Mouse (Mus musculus): Measurements from ENCODE around the gene Tigar. TPM values are rescaled to one million over a fixed set of nuclear protein-coding genes. Genes with fewer than 3 reads are reported as not detected.

Gene Tigar
- polyA plus RNA-seq, 1 experiment from 2014 or later: 4.4 TPM

GRCm38 (mm10) chr6:127131946-127132345, 22.6 kb upstream of the Tigar start:
- H3K4me3 ChIP-seq (ENCODE audit: low read depth, low read length): no peak overlapping the region
- no peaks in the 10 kb centered on the region for H3K4me1 ChIP-seq (ENCODE audit: control insufficient read depth, insufficient read depth, low read length)
- ATAC-seq (replicated peaks; ENCODE audit: insufficient number of reproducible peaks, low FRiP score, low TSS enrichment, low read depth) (no peak), DNase-seq (ENCODE audit: low spot score) (no peak)
- H3K27ac ChIP-seq (replicated peaks; ENCODE audit: low read depth, low read length): no peak overlapping the region
- peaks cover 10% of the 10 kb centered on the region for H3K36me3 ChIP-seq (replicated peaks; ENCODE audit: control insufficient read depth, insufficient read depth, low read depth, low read length)
- no peak overlapping the region for H3K9ac ChIP-seq (replicated peaks; ENCODE audit: low read length)
- WGBS: 78% methylated on average over 3 of the region's 3 CpGs
- no peaks in the 10 kb centered on the region for H3K27me3 ChIP-seq (ENCODE audit: control insufficient read depth, insufficient read depth, low read length)
- H3K9me3 ChIP-seq (replicated peaks; ENCODE audit: control insufficient read depth, low read length): no peaks in the 10 kb centered on the region
- no peak overlapping the region for H3K4me2 ChIP-seq (ENCODE audit: low read depth, low read length)

DNA sequence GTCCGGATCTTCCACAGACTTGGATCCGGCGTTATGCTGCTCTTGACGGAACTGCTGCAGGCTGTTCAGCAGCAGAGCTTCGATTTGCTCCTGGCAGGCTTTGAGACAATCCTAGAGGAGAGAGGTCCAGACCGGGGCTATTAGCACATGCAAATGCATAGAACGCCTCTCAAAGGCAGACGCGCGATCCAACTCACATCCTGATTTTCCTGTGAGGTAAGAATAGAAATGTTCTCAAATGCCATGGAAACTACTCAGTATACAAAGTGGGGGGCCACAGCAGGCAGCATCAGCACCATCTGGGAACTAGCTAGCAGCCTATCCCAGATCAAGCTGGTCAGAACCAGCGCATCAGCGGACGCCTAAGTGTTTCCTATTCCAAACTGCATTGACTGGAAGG, 21.0 kb upstream of the Tigar start:
- ATAC-seq (replicated peaks; ENCODE audit: insufficient number of reproducible peaks, low FRiP score, low TSS enrichment, low read depth): no peak
- 73% methylated on average over 13 of the region's 13 CpGs for WGBS
- H3K9ac ChIP-seq (replicated peaks; ENCODE audit: low read length): no peak overlapping the region
- H3K27me3 ChIP-seq (ENCODE audit: control insufficient read depth, insufficient read depth, low read length): no peaks in the 10 kb centered on the region
- H3K4me1 ChIP-seq (ENCODE audit: control insufficient read depth, insufficient read depth, low read length): no peaks in the 10 kb centered on the region
- no peak overlapping the region for H3K27ac ChIP-seq (replicated peaks; ENCODE audit: low read depth, low read length)
- H3K9me3 ChIP-seq (replicated peaks; ENCODE audit: control insufficient read depth, low read length): no peaks in the 10 kb centered on the region
- H3K36me3 ChIP-seq (replicated peaks; ENCODE audit: control insufficient read depth, insufficient read depth, low read depth, low read length): peaks cover 10% of the 10 kb centered on the region
- no peak for DNase-seq (ENCODE audit: low spot score)
- no peak overlapping the region for H3K4me3 ChIP-seq (ENCODE audit: low read depth, low read length)
- H3K4me2 ChIP-seq (ENCODE audit: low read depth, low read length): no peak overlapping the region

GRCm38 (mm10) chr6:127129659-127130058, 20.3 kb upstream of the Tigar start:
- Histone ChIP-seq H3K27ac (replicated peaks; ENCODE audit: low read depth, low read length) (no peak overlapping the region), H3K27me3 (ENCODE audit: control insufficient read depth, insufficient read depth, low read length) (no peaks in the 10 kb centered on the region), H3K36me3 (replicated peaks; ENCODE audit: control insufficient read depth, insufficient read depth, low read depth, low read length) (peaks cover 10% of the 10 kb centered on the region), H3K9me3 (replicated peaks; ENCODE audit: control insufficient read depth, low read length) (no peaks in the 10 kb centered on the region), H3K4me2 (ENCODE audit: low read depth, low read length) (no peak overlapping the region), H3K4me1 (ENCODE audit: control insufficient read depth, insufficient read depth, low read length) (no peaks in the 10 kb centered on the region), H3K4me3 (ENCODE audit: low read depth, low read length) (no peak overlapping the region), H3K9ac (replicated peaks; ENCODE audit: low read length) (no peak overlapping the region)
- 95% methylated on average over 14 of the region's 14 CpGs for WGBS
- ATAC-seq (replicated peaks; ENCODE audit: insufficient number of reproducible peaks, low FRiP score, low TSS enrichment, low read depth) (no peak), DNase-seq (ENCODE audit: low spot score) (no peak)

- peaks cover 4% of the 10 kb centered on the region for H3K36me3 ChIP-seq (replicated peaks; ENCODE audit: control insufficient read depth, insufficient read depth, low read depth, low read length)
- H3K4me3 ChIP-seq (ENCODE audit: low read depth, low read length): no peak overlapping the region
- no peak overlapping the region for H3K9ac ChIP-seq (replicated peaks; ENCODE audit: low read length)
- no peaks in the 10 kb centered on the region for H3K9me3 ChIP-seq (replicated peaks; ENCODE audit: control insufficient read depth, low read length)
- no peak for ATAC-seq (replicated peaks; ENCODE audit: insufficient number of reproducible peaks, low FRiP score, low TSS enrichment, low read depth)
- no peak for DNase-seq (ENCODE audit: low spot score)
- no peak overlapping the region for H3K4me2 ChIP-seq (ENCODE audit: low read depth, low read length)
- 93% methylated on average over 7 of the region's 7 CpGs for WGBS
- no peaks in the 10 kb centered on the region for H3K4me1 ChIP-seq (ENCODE audit: control insufficient read depth, insufficient read depth, low read length)
- no peaks in the 10 kb centered on the region for H3K27me3 ChIP-seq (ENCODE audit: control insufficient read depth, insufficient read depth, low read length)
- H3K27ac ChIP-seq (replicated peaks; ENCODE audit: low read depth, low read length): no peak overlapping the region
Measured at GRCm38 (mm10) chr6:127123506-127123905, 14.1 kb upstream of the Tigar start.

GRCm38 (mm10) chr6:127122996-127123395, 13.6 kb upstream of the Tigar start:
- H3K9ac ChIP-seq (replicated peaks; ENCODE audit: low read length): no peak overlapping the region
- no peaks in the 10 kb centered on the region for H3K9me3 ChIP-seq (replicated peaks; ENCODE audit: control insufficient read depth, low read length)
- H3K4me1 ChIP-seq (ENCODE audit: control insufficient read depth, insufficient read depth, low read length): no peaks in the 10 kb centered on the region
- H3K27me3 ChIP-seq (ENCODE audit: control insufficient read depth, insufficient read depth, low read length): no peaks in the 10 kb centered on the region
- DNase-seq (ENCODE audit: low spot score) (no peak), ATAC-seq (replicated peaks; ENCODE audit: insufficient number of reproducible peaks, low FRiP score, low TSS enrichment, low read depth) (no peak)
- H3K36me3 ChIP-seq (replicated peaks; ENCODE audit: control insufficient read depth, insufficient read depth, low read depth, low read length): peaks cover 4% of the 10 kb centered on the region
- no peak overlapping the region for H3K4me2 ChIP-seq (ENCODE audit: low read depth, low read length)
- WGBS: 82% methylated on average over 5 of the region's 5 CpGs
- H3K27ac ChIP-seq (replicated peaks; ENCODE audit: low read depth, low read length): no peak overlapping the region
- H3K4me3 ChIP-seq (ENCODE audit: low read depth, low read length): no peak overlapping the region

GRCm38 (mm10) chr6:127122221-127122806, 13.0 kb upstream of the Tigar start:
- Histone ChIP-seq H3K4me3 (ENCODE audit: low read depth, low read length) (no peak overlapping the region), H3K4me1 (ENCODE audit: control insufficient read depth, insufficient read depth, low read length) (no peaks in the 10 kb centered on the region), H3K9ac (replicated peaks; ENCODE audit: low read length) (no peak overlapping the region), H3K36me3 (replicated peaks; ENCODE audit: control insufficient read depth, insufficient read depth, low read depth, low read length) (no peaks in the 10 kb centered on the region; the same call in 1 of the 2 replicates), H3K9me3 (replicated peaks; ENCODE audit: control insufficient read depth, low read length) (no peaks in the 10 kb centered on the region), H3K27me3 (ENCODE audit: control insufficient read depth, insufficient read depth, low read length) (no peaks in the 10 kb centered on the region), H3K4me2 (ENCODE audit: low read depth, low read length) (no peak overlapping the region), H3K27ac (replicated peaks; ENCODE audit: low read depth, low read length) (no peak overlapping the region)
- DNase-seq (ENCODE audit: low spot score) (peak; percentile 28), ATAC-seq (replicated peaks; ENCODE audit: insufficient number of reproducible peaks, low FRiP score, low TSS enrichment, low read depth) (peak; percentile 60; the same call in 1 of the 2 replicates)
- WGBS: 78% methylated on average over 4 of the region's 4 CpGs

DNA sequence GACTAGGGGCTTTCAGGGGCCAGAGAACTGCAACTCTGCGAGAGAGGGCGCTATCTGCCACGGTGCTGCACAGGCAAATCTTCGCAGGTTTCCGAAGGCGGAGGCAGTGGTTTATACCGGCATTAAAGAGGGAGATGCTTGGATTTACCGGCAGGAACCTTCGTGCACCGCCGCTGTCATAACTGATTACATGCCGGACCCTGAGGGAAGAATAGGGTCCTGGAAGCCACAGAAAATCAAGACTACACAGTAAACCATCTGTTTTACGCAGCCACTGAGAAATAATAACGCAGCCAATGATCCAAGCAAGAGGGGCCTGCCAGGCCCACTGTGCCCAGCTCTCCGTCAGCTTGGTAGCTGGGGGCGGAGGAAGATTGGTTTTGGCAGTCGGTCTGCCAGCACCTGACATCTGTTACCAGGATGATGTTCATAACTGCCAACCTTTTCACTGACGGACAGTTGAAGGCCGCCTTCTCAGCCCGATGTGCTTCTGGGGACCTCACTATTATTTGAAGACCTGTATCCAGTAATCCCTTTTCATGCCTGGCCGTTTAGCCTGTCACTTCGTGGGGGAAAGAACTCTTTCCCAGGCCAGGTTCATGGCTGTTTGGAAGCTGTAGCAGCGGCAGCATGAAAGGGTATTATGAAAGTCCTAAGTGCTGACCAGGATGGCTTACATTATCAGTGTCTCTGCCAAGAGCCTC, 5.5 kb upstream of the Tigar start:
- H3K9me3 ChIP-seq (replicated peaks; ENCODE audit: control insufficient read depth, low read length): no peaks in the 10 kb centered on the region
- 60% methylated on average over 23 of the region's 23 CpGs for WGBS
- H3K9ac ChIP-seq (replicated peaks; ENCODE audit: low read length): no peak overlapping the region
- no peak for ATAC-seq (replicated peaks; ENCODE audit: insufficient number of reproducible peaks, low FRiP score, low TSS enrichment, low read depth)
- no peak for DNase-seq (ENCODE audit: low spot score)
- no peak overlapping the region for H3K4me3 ChIP-seq (ENCODE audit: low read depth, low read length)
- H3K27ac ChIP-seq (replicated peaks; ENCODE audit: low read depth, low read length): no peak overlapping the region
- H3K36me3 ChIP-seq (replicated peaks; ENCODE audit: control insufficient read depth, insufficient read depth, low read depth, low read length): no peaks in the 10 kb centered on the region
- no peaks in the 10 kb centered on the region; the same call in 1 of the 2 replicates for H3K27me3 ChIP-seq (ENCODE audit: control insufficient read depth, insufficient read depth, low read length)
- no peak overlapping the region for H3K4me2 ChIP-seq (ENCODE audit: low read depth, low read length)
- no peaks in the 10 kb centered on the region for H3K4me1 ChIP-seq (ENCODE audit: control insufficient read depth, insufficient read depth, low read length)

DNA sequence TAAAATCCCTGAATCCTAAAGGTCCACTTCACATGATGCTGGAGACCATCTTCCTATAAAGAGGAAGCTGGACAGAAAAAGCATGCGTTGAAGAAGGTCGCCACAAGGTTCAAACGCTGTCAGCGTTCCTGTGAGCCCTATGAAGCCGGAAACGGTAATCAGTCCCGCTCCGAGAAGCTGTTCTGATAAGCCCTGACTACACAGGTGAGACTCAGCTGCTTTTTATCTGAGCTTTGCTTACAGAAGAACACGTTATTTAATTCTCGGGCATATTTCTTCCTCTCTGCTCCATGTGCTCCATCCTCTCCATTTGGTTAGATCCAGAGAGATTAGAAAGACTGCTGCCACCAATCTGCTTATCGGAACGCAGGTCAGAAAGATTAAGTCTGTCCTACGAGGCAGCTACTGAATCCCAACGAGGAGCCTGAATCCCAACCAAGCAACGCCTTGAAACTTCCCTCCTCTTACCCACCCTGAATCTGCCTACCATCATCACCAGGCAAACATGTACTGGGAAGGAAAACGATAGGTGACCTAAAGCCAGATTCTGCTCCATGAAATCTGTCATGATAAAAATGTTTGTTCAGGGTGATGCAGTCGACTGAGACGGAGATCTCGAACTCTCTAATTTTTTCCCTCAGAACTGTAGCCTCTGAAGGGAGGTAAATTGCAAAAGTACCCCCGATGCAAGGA, 843 bp downstream of the Tigar start:
- H3K27ac ChIP-seq (replicated peaks; ENCODE audit: low read depth, low read length): no peak overlapping the region
- DNase-seq (ENCODE audit: low spot score): no peak

More for the DNA sequence above, 843 bp downstream of the Tigar start:
- Histone ChIP-seq H3K9ac (replicated peaks; ENCODE audit: low read length) (peak overlapping the region; percentile 65), H3K9me3 (replicated peaks; ENCODE audit: control insufficient read depth, low read length) (no peaks in the 10 kb centered on the region), H3K4me3 (ENCODE audit: low read depth, low read length) (peak overlapping the region; percentile 64), H3K36me3 (replicated peaks; ENCODE audit: control insufficient read depth, insufficient read depth, low read depth, low read length) (no peaks in the 10 kb centered on the region), H3K4me1 (ENCODE audit: control insufficient read depth, insufficient read depth, low read length) (no peaks in the 10 kb centered on the region), H3K27me3 (ENCODE audit: control insufficient read depth, insufficient read depth, low read length) (no peaks in the 10 kb centered on the region), H3K4me2 (ENCODE audit: low read depth, low read length) (peak overlapping the region; percentile 83)
- ATAC-seq (replicated peaks; ENCODE audit: insufficient number of reproducible peaks, low FRiP score, low TSS enrichment, low read depth): no peak
- 37% methylated on average over 20 of the region's 20 CpGs for WGBS

Data from embryonic facial prominence, embryonic 11.5 days (tissue).